Mouse (Mus musculus) MN1 (cell line): ENCODE measurements around the gene Rsad2.

Source experiments
- DNase-seq: peaks from one replicate; pipeline ENCODE4 v3.0.0-alpha.2; 2016; ENCODE audit warnings: low spot score

Gene Rsad2

DNA sequence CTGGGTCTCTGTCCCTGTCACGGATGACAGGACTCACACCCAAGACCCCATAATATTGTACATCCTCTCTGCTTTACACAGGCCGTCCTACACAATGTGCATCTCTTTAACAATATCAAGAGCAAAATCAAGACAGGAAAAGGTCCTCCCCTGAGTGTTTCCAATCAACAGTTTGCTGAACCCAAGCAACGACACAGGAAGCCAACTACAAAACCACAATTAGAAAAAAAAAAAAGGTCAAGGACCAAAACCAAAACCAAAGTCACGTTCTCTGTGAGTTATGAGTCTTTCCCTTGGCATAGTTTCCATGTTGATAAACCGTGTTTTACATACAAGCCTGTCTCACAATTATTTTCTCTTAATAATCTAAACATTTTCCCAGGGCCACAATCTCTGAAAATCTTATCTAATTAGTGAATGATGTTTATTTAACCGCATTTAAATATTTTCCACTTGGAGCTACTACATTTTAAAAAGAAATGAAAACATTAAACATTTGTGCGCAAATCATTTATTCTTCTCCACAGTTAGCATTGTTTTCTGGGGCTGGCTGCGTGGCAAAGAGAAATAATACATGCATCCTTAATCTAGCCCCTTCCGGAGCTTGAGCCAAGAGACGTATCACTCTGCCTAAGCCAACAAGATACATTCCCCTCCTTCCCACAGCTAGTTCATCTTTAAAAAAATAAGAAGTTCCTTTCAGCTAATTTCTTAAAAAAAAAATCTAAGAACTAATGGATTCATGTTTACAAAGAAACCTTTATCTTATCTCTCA, 54.4 kb downstream of the Rsad2 start:
- no peak for DNase-seq

DNA sequence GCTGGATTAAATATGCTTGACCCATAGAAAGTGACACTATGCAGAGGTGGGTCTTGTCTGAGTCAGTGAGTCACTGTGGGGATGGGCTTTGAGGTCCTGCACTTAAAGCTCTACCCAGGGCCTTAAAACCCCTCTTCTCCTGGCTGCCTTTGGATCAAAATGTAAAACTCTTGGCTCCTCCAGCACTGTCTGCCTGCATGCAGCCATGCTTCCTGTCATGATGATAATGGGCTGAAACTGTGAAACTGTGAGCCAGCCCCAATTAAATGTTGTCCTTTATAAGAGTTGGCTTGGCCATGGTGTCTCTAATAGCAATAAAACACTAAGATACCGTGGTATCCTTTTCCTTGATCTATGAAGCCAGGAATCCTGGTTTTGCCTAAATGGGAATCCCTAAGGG, 55.0 kb downstream of the Rsad2 start:
- no peak for DNase-seq

DNA sequence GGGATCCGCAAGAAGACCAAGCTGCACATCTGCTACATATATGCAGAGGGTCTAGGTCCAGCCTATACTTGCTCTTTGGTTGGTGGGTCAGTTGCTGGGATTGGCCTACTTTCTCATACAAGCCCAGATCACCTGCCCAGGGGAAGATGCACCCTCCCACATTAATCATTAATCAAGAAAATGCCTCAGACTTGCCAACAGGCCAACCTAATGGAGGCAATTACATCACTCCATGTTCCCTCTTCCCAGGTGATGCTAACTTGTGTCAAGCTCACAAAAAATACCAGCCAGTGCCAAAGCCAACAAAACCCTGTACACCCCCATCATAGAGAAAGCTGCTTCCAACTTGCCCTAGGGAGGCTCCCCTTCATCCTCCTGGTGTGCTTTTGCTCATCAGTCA, 55.5 kb downstream of the Rsad2 start:
- DNase-seq = no peak

DNA sequence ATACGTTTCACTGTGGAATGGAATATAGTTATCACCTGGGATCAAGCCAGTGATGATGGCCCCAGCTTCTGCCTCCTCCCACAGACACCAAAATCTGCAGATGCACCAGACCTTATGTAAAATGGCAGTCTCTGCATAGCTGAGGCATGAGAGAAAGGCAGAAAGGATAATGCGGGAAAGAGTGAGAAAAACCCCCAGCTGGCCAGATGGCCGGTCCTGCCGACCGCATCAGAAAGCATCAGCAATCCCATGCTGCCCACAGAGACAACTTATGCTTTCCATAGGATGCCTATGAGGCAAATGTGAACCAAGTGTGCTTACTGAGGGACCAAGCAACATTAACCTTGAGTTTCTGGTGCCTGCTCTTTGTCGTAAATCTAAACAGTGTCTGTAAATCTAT, 56.9 kb downstream of the Rsad2 start:
- no peak for DNase-seq

DNA sequence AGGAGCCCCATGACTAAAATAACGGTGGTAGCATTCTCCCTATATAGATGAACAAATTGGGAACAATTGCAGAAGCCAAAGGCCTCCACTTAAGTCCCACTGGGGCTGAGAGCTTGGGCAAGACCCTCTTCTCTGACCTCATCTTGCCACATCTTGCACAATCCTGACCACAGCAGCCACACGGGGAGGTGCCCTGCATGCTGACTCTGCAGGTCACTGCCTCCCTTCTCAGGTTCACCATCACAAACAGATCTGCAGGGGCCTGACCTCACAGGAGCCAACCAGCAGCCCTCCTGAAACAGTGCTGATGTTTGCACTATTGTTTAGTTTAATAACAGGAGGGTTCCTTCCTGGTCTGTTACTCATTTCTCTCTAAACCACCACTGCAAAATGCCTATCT, 57.7 kb downstream of the Rsad2 start:
- no peak for DNase-seq

DNA sequence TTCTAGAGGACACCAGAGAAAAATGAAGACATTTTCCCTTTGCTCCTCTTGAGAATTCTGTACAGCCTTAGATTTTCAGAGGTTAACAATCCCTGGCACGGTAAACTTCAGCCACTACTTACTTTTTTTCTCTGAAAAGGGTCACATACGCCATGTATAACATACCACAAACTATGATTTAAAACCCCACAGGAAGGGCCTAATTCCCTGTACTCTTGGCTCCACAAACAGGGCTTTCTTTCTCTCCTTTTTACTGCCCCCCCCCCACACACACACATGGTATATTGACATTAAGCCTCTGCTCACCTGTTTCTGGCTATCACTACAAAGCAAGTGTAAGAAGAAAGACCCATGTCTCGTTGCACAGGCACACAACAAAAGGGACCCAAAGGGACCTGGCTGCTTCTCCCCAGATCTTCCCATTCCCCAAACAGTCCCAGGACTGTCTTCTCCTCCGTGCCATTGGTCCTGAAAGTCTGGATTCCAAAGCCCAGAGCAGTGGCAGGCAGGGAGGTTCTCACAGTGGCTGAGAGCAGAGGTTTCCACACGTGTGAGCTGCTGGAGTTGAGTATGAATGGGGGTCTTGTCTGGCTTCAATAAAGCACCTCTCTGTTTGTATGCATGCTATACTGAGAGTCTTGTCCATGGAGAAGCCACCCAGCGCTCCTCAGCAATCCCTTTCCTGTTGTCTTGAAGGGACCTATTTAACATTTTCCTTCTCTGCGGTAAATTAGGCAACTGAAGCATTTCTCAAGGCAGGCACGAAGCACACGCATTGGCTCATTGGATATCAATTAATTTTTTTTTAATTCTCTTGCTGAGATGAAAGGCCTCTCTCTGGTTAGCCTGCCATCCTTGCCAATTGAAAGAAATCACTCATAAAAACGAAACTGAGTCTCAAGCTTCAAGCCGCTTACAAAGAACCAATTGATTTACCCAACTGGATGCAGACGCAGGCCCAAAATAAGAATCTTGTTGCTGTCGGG, 61.5 kb downstream of the Rsad2 start:
- DNase-seq = no peak

DNA sequence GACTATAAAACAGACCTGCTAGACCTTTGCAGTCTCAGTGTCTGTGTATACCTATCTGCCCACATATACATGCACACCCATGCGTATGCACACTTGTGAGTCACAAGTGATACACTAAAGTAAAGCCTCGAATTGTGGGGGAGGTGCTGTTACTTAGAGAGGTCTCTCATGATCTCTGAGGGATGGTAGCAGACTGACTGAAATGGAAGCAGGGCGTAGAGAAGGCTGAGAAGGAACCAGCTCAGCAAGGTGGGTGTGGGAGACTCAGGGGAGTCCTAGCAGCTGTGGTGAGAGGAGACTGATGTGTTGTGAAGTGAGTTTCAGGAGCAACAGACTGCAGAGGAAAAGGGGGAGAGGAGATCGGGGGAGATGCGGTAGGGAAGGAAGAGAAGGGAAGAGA, 63.0 kb downstream of the Rsad2 start:
- DNase-seq = no peak
